Mouse (Mus musculus) ovary, postnatal 10 days (tissue): ENCODE measurements around the gene Cavin1.

ENCODE experiments used
- DNase-seq: peaks from one replicate; pipeline ENCODE4 v3.0.0; 2022; ENCODE audit warnings: low spot score

The Cavin1 gene

DNA sequence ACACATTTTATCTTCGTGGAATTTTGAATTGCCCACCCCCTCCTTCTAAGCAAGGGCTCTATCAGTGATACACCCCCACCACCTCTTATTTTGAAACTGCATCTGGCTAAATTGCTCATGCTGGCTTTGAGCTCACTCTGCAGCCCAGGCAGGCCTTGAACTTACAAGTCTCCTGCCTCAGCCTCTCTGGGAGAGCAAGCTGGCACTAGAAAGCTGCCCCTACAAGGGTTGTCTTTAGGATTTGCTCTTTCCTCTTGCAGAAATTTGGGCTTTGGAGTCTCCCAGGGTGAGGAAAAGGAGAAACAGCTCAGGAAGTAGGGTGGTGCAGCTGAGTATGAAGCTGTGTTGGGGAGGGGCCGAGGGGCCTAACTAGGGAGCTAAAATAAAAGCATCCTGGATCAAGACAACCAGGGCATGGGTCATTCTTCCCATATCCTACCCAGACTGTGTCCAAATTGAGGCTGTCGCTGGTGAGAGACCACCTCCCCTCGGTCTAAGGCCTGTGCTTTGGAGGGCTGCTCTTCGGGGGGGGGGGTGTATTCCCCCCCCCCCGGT is 12.7 kb downstream of the Cavin1 start:
- DNase-seq: no peak

DNA sequence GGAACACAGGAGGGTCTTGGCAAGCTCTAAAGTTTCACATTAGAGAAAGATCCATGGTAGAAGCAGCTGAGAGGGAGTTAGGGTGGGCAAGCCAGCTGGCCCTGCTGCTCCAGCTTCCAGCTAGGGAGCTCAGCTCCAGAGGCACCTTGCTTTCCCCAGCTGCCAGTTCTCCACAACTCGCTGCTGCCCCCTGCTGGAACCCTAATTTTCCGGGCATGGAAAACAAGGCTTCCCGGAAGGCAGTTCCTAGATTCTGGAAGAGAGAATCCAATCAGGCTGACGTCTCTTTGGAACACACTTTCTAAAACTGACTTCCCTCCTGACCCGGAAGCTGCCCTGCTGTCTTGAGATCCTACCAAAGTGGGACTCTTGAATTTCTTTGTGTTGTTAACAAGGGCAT is 13.4 kb downstream of the Cavin1 start:
- DNase-seq: peak; percentile 93

DNA sequence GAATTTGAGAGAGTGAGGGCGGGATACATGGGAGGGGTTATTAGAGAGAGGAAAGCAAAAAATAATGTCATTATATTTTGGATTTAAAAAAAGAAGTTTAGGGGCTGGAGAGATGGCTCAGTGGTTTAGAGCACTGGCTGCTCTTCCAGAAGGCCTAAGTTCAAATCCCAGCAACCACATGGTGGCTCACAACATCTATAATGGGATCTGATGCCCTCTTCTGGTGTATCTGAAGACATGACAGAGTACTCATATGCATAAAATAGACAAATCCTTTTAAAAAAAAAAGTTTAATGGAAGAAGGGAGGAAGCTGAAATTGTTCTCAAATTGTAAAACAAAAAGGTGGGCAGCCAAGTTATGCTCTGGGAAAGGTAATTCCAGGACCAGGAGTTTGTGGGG is 21.1 kb downstream of the Cavin1 start:
- DNase-seq: no peak

DNA sequence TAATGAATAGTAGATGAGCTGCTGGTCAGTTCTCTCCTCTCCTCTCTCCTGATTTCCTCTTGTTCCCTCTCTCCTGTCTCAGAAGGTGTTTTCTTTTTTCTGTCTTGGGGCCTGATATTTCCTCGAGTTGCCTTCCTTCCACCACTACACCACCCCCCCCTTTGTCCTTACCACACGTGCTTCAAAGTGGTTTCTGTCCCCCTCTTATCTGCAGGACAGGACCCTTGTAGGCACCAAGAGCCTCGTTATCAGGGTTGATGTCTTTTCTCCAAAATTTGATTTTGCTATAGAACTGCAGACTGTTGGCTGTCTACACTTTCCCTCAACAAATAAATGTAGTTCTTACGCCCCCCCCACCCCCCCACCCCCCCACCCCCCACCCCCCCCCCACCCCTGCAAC is 22.4 kb downstream of the Cavin1 start:
- no peak for DNase-seq

DNA sequence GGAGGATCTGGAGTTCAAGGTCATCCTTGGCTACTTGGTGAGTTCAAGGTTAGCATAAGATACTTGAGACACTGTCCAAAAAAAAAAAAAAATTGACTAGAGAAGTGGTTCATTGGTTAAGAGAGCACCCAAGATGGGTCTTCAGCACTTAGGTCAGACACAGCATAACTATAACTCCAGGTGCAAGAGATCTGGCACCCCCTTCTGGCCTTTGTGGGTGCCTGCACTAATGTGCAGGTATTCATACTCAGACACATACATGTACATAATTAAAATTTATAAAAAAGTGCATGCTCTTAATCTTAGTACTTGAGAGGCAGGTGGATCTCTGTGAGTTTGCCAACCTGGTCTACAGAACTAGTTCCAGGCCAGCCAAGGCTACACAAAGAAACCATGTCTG is 23.1 kb downstream of the Cavin1 start:
- DNase-seq: no peak

DNA sequence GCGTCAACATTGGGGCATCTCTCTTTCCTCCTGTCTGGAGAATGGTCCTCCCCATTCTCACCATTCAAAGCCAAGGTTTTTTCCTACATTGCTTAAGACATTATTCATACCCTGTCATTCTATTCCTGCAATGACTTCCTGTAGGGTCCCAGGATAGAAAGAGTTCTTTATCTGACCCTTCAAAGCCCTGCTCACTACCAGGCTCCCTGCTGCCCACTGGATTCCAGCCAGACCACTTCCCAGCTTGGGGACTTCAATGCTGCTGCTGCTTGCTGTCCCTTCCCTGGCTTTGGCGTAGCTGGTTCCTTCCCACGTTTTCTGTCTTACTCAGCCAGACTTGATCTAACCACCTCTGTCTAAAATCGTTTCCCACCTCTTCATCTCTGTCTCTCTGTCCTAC is 23.8 kb downstream of the Cavin1 start:
- no peak for DNase-seq

DNA sequence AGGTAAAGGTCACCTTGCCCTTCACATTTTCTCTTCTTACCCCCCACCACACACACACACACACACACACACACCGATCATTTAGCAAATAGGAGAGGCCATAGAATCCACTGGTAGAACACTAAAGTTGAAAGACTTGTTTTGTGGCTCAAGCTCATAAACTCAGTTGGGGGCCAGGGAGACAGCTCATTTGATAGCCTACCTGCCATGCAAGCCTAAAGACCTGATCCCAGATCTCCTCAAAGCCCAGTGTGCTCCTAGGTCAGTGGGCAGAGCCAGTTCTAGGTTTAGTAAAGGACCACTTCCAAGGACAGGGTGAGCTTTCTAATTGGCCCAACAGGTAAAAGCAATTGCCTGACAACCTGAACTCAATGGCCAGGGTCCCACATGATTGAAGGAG is 28.3 kb downstream of the Cavin1 start:
- no peak for DNase-seq

DNA sequence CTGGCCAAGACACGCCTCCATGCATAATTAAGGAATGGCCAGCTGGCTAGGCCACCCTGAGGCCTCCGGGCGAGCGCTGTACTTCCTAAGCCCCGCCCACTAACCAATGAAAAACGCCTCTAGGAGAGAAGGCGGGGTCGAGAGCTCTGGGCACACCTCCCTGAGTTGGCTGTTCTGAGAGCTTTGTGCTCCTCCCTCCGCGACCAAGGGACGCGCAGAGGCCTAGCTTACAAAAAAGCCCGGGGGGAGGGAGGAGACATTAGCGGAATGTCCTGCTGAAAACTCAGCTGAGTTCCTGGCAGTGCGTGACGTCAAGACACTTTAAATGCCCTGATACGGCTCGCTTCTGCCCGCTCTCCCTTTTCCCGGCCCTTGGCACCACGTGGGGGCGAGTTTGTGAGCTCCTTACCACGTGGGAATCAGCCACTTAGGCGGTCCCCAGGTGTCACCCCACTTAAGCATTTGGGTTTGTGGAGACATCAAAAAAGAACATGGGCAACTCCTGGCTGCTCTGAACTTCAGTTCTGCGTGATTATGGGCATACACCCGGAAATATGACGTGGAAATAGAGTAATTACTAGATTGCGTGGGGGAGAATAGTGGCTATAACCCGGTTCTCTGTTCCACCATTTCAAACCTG is 31.1 kb downstream of the Cavin1 start, which contains the start of gene Stat3:
Gene Stat3 (minus strand): TSS at position 29 of the 640 bp plus-strand sequence.
- DNase-seq: peak; percentile 100

DNA sequence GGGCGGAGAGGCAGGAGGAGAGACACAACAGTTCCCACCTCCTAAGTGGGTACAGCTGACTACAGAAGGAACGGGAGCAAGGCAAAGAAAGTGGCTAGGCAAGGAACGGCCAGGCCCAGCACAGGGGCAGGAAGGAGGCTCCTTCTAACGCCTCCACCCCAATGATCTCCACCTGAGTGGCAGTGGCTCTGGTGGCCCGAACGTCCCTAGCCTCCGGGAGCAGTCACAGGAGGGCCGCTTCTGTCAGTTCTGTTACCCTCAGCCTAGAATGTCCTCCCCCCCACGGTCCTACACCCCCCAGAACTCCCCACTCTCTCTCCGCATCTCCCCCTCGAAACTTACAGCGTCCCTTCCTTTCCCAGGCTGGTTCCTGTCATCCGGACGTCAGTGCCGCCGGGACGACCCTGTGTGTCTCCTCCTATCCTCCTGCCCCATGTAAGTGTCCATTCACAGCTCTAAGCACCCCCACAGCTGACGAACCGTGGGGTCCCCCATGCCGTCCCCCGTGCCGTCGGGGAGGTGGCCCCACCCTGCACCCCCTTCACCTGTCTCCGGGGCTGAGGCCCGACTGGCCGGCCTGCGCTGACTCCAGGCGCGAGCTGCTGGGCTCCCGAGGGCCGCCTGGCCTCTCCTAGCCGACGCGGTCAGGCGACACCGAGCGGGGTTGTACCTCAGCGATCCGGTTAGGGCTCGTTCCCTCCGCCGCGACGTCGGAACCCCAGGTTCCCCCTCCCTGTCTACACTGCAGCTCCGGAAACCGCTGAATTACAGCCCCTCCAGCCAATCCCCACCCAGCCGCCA is 31.8 kb downstream of the Cavin1 start:
- no peak for DNase-seq

DNA sequence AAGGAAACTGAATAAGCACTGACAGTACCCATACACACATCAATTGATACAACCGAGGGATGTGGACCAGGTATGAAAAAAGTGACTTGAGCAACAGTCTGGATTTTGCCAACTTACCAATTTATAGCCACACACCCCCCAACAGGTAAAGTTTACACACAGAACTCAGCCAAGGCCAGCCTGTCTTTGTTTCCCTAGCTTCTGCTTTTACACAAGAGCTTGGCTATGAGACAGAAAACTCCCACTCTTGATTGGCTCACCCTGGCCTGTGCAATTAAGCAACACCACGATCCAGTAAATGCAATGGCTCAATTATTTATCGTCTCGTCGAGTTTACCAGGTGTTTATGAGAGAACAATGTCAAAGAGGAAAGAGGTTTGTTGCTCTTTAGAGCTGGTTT is 32.6 kb downstream of the Cavin1 start:
- no peak for DNase-seq

DNA sequence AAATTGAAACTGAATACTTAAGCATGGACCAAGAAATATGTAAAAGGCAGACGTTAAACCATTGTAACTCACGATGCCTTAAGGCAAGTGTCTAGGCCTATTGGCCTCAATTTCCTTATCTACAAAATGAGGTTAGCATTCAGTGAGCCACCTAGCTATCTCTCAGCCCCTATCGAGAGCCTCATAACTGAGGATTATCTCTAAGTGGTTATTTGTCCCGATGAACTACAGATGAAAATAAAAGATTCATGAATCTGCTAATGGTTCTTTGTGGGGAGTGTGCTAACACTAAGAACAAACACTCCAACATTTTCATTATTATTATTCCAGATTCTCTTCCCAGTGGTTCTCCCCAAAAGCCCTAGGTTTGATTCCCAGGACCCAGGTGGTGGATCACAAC is 33.4 kb downstream of the Cavin1 start:
- DNase-seq: no peak

DNA sequence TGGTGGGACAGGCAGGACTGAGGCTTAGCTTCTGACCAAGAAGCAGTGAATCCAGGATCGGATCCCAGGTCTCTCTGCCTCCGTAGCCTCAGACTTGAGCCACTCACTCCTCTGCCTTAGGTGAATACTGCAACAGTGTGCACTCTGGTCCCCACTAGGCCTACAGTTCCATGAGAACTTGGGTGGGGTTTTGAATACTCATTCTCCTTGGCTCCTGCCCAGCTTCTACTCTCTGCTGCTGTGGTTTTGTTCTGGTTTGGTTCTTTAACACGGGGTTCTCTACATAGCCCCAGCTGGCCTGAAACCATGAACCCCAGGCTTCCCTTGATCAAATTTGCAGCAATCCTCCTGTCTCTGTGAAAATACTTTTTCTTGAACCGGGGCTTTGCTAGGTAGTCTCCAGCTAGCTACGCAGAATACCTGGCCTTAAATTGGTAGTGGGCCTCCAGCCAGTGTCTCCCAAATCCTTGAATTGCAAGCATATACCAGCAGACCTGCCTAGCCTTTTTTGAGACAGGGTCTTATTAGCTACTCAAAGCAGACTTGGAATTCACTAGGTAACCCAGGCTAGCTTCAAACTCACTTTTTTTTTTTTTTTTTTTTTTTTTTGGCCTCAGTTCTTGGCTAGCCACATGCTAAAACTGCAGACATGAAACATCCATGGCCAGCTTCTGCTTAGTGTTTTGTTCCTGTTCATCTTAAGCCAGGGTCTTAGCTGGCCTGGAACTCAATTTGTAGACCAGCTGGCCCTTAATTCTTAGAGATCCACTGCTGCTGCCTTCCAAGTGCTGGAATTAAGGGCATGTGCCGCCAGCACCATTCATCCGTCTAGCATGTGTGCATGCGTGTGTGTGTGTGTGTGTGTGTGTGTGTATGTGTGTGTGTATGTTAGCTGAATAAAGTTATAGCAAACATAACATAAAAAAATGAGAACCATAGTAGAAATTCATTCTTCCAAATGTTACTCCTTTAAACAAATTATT is 35.0 kb downstream of the Cavin1 start:
- DNase-seq: no peak

DNA sequence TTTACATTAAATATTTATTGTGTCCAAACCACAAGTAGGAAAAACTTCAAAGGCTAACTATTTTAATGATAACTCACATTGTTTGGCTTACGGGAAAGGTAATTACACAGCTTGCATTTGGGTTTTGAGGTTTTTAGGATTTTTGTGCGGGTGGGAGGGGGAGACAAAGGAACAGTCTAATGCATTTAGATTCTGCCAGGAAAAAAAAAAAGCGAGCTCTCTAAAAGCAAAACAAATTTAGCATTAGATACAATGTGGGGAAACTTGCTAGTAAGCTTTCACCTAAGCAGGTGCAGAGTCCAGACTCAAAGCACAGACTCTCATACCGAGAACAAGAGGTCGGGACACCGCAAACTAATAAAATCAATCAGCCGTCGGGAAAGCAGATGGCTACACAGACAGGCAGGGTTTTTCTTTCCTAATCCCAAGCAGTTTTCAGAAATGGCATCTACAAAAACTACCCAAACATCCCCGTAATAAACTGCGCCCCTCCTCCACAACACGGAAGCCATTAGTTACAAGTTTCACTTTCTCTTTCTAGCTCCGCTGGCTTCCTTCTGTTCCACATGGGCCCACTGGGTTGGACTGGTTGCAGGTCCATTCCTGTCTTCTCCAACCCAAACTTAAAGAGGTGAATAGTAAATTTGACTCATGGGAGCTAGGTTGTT is 39.3 kb downstream of the Cavin1 start:
- DNase-seq: no peak

DNA sequence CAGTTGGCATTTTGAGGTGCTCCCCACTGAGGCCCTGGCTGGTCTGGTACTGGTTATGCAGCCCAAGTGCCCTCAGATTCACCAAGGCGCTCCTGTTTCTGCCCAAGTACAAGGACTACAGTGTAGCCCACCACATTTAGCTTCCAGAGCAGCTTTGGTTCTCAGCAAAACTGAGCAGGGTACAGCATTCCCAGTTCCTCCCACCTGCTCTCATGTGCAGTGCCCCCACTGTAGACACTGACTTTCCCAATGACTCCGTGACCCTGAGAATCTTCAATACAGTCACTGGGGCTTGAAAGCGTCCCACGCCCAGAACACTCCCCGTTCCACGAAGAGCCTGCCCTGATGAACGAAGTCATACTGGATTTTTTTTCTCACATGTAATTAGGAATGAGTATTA is 40.1 kb downstream of the Cavin1 start:
- DNase-seq: no peak

DNA sequence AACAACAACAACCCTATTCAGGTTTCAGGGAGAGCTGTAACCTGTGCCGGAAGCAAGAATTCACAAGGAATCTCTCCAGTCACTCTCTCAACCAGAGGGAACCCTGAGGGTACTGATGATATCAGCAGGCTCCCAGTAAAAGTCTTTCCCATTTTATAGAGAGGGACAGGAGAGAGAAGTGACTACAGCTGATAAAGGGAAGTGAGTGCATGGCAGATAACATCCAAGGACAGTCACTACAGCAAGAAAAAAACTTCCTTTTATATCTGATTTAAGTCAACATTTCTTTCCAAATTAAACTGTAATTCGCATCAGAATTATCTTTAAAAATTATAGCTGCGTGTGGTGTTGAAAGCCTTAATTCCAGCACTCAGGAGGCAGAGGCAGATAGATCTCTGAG is 43.3 kb downstream of the Cavin1 start:
- no peak for DNase-seq

DNA sequence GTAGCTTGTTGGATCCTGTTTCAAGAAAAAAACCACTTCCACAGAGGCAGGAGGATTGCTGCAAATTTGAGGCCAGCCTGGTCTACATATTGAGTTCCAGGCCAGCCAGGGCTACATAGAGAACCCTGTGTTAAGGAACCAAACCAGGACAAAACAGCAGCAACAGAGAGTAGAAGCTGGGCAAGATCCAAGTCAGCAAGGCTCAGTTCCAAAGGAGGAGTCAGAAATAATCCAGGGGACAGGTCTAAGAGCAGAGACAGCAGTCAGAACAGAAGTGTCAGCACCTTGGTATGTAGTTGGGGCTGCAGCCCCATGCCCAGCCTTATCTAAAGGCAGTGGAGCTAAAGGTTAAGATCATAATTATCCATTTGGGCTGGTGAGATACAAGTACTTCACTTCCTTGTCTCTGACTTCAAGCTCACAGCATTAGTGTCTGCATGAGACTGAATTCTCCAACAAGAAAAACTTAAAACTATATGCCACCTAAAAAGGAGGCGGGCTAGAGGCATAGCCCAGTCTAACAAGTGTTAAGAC is 46.2 kb downstream of the Cavin1 start:
- DNase-seq: no peak

DNA sequence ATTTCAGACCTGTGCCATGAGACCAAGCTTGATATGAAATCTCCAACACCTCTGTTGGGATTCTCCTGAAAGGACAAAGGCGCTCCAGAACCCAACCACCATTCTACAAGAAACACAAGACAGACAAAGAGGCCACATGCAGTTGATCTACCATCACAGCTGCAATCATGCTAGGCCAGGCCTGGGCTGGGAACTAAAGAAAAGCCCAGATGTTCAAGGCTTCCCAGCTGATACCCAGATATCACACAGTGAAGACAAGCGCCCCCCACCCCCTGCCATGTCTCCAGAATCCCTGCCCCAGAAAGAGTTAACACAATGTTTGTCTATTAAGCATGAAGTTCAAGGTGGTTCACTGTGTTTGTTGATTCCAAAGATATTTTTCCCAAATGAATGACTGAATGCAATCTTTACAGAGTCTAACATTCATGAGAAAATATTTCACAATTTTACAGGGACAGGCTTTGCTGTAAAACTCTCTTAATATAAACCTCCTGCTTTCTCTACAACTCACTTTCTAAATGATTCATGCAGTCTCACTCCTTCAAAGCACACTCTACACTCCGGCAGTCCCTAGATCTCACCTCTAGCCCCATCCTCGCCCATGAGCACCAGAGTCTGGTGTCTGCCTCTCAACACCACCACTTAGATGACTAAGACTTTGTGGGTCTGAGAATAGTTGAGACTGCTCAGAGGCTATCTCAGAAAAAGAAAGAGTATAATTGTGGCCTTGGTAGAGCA is 49.6 kb downstream of the Cavin1 start:
- no peak for DNase-seq

DNA sequence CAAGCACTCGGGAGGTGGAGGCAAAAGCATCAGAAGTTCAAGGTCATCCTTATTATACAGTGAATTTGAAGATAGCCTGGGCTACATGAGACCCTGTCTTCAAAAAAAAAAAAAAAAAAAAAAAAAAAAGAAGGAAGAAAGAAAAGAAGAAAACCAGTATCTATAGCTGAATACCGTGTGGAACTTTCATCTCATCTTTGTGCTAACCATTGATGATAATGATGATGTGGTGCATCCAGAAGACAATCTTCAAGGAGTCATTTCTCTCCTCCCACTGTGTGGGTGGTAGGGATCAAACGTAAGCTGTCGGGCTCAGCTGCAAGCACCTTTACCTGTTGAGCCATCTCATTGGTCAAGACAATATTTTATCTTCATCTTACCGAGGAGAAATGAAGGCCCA is 52.7 kb downstream of the Cavin1 start:
- DNase-seq: no peak

DNA sequence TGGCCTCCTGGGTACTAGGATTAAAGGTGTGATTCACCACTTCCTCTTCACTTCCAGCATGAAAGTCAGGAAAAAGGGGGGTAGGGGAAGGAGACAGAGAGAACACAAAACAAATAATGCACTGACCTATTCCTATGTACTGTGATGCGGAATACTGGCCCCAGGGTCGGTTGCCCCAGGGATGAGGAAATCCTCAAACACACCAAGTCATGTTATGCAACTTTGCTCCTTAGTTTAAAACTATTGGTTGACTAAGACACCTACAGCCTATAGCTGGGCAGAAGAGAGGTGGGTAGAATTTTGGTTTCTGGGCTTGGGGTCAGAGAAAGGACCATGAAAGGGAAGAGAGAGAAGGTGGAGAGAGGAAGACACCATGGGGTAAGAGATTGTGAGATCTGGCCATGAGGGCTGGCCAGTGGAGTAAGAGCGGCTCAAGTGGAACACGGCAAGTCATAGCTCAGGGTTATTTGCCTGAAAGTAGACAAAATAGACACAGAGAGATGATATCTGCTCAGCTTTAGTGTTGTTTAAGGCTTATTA is 54.2 kb downstream of the Cavin1 start:
- no peak for DNase-seq

DNA sequence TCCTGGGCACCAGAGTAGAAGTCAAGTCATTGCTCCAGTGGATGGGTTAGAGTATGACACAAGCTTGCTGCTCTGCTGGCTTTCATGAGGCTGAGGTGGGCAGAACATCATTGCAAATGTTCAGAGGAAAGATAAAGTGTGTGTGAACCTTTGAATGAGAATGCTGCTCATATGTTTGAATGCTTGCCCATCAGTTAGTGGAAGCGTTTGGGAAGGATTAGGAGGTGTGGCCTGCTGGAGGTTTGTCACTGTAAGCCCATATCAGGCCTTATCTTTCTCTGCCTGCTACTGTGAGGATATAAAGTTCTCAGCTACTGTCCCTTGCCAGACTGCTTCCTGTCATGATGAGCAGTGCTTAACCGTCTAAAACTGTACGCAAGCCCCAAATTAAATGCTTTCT is 55.6 kb downstream of the Cavin1 start:
- DNase-seq: no peak
